Mouse (Mus musculus) urinary bladder, postnatal 4 days (tissue): ENCODE data around the gene Phldb1.
A peak's percentile ranks its signal among the peaks of the same experiment; 100 is the strongest.
"Not testable (repeated sequence)": the region's sequence is repeated elsewhere in the genome, so short reads cannot be mapped to it uniquely, and the experiment has no call there.

ENCODE experiments used
- DNase-seq, 2 experiments: peaks; one replicate each; pipeline ENCODE4 v3.0.0; 2021 to 2022; ENCODE audit warnings: low spot score in 2 of 2

Phldb1 gene

DNA sequence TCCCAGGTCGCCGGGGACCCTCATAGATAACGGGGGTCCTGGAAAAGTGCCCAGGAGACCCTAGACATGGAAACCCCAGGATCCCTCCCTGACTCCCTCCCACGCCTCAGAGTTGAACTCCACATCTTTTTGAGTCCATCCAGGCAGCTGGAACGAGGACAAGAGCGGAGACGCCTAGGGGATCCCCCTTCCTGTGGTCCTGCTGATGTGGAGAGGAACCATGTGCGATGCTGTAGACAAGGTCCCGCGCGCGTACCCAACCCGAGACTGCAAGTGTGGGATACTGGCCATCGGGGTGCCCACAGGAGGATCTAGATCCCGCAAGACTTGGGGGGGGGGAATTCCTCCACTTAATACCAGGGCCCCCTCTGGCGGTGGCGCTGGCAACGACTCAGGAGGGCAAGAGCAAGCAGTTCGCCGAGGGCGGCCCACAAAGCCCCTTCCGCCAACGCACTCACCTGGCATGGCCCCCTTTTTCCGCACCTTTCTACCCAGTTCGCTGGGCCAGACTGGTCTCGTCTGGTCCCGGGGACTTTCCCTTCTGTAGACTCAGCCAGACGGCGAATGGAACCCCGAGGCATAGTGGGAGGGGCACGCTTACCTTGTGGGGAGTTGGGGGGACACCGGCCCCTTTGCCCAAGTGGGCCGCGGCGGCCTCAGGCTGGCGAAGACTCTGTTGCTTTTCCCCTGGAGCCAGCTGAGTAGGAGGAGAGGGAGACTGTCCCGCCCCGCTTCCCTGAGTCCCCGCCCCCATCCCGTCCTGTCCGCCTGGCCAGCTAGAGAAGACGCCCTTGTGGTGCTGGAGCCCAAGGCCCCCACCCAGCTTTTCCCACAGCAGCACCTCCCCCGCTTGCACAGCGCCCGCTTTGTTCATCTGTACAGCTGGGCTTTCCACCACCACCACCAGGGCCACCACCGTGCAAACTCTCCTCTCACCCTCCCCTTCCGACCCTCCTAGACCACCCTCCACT is at the start of gene Phldb1:
Gene Phldb1, minus strand, starts transcription at position 675 of the 971 bp plus-strand sequence.
- DNase-seq: peak; percentile 79 to 84

DNA sequence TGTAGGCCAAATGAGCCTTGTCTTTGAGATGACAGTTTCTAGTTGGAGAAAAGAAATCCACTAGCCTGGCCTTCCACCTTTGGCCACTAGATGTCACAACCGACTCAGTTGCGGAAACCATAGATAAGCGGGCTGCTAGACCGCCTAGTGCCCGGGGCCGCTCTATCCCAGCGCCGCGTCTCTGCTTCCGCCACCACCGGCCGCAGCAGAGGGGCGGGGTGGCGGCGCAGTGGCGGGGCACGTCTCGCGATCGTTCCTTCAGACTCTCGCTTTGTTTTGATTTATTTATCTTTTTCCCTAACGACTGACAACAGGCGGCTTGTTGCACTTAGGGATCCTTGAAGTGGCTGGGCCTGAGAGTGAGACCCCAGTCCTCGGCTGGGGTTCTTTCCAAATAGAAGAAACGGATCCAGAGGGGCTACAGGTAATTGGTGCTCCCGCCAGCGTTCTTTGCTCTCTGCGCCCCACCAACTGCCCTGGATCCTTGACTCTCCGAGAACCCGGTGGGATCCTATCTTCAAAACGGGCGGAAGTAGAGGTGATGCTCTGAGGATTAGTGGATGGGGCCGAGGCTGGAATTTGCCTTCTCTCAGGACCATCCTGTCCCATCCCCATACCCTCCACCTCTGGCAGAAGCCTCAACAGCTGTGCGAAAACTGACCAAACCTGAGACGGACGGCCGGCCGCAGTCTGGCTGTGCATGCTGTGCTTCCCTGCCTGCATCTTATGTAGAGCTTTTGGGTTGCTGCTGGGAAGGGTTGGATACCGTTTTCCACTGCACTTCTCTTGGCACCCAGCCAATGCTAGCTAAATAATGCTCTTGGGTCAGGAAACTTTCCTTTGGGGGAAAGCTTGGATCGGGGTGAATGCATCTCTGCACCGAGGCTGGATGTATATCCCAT is 38.0 kb upstream of the Phldb1 start:
- peak; percentile 90 to 92 for DNase-seq

- no peak for DNase-seq
Measured at GRCm38 (mm10) chr9:44772392-44772749, 37.4 kb upstream of the Phldb1 start.

DNA sequence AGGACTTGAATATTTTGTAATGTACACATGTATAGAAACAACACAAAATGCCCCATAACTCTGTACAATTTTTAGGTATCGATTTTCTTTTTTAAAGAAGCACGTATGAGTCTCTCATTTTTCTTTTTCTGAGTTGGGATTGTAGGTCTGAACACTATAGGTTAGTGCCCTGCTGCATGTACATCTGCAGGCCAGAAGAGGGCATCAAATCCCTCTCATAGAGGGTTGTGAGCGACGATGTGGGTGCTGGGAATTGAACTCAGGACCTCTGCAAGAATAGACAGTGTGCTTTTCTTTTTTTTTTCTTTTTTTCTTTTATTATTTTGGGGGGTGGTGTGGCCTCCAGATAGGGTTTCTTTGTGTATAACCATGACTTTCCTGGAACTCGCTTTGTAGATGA is 36.4 kb upstream of the Phldb1 start:
- no peak for DNase-seq

DNA sequence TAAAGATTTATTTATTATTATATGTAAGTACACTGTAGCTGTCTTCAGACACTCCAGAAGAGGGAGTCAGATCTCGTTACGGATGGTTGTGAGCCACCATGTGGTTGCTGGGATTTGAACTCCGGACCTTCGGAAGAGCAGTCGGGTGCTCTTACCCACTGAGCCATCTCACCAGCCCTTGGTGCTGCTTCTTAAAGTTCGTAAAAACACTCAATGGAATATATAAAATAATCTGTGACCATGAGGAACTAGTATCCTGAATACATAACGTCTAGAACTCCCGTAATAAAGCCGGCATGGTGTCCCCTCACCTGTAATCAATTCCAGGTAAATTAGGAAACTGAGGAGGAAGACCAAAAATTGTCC is 33.0 kb upstream of the Phldb1 start:
- not testable (repeated sequence) for DNase-seq

DNA sequence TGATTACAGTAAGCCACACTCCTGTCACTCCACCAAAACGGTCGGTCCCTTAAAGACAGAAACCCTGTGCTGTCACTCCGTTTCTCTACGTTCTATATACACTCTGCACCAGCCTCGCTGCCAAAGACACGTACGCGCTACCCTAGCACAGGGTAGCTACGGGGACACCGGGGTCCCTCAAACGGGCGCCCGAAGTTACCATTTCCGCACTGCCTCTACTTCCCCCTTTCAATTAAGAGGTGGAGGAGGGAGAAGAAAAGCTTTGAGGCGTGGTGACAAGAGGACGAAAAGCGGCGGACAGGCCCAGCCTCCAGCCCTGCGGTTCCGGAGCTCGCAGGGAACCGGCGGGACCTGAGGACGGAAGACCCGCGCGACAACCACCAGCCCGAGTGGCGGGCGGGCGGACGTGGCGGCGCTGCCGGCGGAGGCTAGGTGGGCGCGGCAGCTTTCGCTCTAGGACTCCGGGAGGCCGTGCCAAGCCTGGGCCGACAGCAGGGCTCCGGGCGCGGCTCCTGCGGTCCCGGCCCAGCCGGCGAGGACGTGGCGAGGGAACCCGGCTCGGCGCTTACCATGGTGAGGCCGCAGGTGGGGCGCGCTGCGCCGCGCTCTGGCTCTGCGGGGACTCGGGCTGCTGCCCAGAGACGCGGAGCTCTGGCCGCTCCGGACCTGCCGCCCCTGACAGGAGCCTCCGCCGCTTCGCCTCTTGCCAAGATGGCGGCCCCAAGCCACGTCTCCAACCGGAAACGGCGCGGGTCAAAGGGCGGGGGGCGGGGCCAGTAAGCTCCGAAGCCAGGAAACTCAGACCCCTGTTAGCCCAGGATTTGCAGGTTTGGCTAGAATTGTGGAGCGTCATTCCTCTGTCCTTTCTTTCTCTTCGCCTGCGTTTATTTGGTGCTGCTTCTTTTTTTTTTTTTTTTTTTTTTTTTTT is 32.4 kb upstream of the Phldb1 start, which contains the start of the genes Arcn1 and Ift46:
Gene Arcn1, minus strand, starts transcription at position 745 of the 928 bp plus-strand sequence.
Gene Ift46, plus strand, starts transcription at position 808 of the 928 bp plus-strand sequence.
- DNase-seq: peak; percentile 81

- DNase-seq: no peak
Measured at GRCm38 (mm10) chr9:44760873-44761272, 25.9 kb upstream of the Phldb1 start.

DNA sequence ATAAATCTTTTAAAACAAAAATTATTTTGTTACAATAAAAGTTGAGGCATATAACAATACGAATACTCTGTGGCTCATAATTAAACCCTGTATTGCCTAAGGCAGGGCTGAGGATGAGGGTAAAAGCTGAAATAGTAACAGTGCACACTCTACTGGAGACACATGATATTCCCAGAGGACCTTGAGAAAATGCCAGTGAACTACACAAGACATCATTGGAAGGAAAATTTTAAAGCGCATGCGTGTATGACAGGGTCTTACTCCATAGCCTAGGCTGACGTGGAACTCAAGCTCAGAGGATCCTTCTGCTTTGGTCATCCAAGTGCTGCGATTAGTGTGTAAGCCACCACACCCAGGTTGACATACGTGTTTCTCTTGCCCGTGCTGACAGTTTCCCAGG is 13.5 kb upstream of the Phldb1 start:
- no peak for DNase-seq

GRCm38 (mm10) chr9:44747341-44747740 is 12.3 kb upstream of the Phldb1 start:
- no peak for DNase-seq

DNA sequence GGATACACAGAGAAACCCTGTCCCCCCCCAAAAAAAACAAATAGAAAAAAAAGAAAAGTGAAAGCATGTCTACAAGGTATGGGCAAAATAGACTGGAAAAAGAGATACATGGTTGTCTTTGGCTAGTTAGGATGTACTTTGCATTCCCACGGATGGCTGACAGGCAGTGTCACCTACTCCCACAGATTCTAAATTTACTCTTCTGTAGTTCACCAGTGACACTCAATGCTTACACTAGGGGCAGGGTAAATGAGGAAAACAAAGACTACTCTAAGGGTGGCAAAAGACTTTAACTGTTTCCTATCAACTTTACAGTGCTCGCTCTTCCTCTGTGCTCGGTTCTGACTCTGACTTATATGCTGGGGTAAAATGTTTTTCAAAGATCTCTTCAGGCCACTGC is 11.7 kb upstream of the Phldb1 start:
- no peak for DNase-seq

DNA sequence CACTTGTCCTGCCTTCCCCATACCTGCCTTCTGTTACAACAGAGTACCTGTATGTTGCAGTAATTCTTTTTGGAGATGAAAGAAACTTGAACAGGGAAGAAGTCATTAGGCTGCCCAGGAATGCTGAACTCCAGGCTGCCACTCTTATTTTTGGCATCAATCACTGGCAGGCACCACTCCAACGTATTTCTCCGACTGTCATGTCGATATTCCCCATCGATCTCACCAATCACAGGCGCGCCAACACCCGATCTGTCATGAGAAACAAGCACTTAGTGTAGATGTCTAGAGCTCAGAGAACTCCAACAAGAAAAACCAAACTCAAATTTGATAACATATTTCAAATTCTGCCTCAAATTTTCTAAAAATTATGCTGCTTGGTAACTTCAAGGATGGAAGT is 10.4 kb upstream of the Phldb1 start:
- DNase-seq: no peak

- no peak for DNase-seq
Measured at GRCm38 (mm10) chr9:44740663-44741192, 5.7 kb upstream of the Phldb1 start.

DNA sequence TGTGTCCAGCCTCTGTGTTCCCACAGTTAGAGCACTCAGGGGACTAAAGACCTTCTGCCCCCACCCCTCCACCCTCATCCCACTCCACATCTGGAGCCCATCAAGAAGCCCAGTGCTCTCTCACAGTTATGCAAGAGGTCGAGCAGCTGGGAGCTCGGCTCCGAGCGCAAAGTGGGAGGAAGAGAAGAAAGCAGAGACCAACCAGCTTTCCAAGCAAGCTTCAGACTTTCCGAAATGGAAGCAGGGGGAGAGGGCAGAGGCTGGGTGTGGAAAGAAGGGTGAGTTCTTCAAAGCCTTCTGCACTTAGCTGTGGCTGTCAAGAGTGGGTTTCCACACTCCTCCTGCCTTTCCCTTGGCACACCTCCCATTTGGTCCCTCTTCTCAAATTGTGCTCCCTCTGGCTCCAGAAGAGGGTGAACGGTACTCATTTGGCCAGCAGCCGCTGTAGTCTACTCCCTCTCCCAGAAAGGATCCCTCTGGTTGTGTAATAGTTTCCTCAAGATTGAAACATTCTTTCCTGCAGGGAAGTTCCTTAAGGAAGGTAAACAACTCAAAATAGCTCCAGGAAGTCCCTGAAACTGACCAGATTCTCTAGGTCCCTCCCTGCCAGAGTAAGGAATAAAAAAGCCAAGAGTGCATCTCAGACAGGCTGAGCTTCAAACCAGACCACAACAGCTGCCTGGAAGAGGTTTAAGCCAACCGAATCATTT is 2.4 kb upstream of the Phldb1 start:
- DNase-seq: peak in 1 of 2 experiments; percentile 67

- no peak for DNase-seq
Measured at GRCm38 (mm10) chr9:44736301-44736700, 1.3 kb upstream of the Phldb1 start.

GRCm38 (mm10) chr9:44735886-44736285 is 888 bp upstream of the Phldb1 start:
- no peak for DNase-seq

DNA sequence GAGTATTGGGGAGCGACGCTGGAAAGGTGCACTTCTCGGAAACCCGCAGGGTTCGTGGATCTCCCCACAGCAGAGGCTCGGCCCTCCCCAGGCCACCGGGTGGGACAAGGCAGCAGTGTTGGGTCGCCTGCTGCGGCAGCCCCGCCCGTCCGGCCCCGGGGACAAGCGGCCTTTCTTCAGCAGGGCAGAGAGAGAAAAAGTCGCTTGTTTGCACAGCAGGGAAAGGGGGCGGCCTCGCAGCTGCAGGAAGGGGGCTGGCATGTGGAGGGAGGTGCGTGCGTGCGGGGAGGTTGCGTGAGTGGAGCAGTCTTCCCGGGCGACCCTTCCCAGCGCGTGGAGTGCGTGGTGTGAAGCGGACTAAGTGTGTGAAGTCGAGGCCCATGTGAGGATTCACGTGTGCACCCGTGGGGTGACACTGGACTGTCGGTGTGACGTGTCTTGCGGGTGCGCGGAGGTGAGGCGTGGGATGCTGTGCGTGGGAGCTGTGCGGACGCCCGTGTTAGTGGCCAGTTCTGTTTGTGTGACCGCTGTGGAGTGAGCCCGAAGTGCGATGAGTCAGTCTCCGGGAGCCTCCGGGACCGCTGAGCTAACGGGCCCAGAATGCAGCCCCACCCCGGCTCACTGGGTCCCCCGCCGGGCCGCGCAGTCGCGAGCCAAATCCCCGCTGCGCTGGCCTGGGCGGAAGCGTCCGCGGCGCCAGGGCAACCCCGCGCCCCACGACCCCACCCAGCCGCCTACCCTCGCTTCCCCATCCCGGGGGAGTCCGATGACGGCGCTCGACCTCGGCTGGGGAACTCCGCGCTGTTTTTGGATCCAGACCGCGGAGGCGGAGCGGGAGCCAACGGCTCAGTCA is 1.1 kb downstream of the Phldb1 start:
- DNase-seq: peak; percentile 68 to 71

GRCm38 (mm10) chr9:44732921-44733530 is 2.0 kb downstream of the Phldb1 start:
- no peak for DNase-seq

DNA sequence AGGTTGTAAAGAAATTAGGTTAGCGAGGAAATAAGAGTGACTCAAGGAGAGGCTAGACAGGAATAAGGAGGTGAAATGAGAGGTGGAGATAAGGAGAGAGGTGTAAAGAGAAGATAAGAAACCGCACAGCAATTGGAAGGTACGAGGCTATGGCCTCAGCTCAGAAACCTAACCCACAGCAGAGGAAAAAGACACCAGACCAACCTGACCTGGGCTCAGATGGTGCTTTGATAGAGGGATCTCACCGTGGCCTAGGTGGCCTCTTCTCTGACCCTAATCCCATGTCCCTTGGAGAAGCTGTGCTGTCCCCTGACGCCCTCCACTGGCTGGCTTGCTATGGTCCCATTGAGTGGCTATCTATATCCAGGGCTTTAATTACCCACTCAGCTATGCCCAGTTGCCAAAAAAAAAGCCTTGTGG is 2.9 kb downstream of the Phldb1 start:
- no peak for DNase-seq

DNA sequence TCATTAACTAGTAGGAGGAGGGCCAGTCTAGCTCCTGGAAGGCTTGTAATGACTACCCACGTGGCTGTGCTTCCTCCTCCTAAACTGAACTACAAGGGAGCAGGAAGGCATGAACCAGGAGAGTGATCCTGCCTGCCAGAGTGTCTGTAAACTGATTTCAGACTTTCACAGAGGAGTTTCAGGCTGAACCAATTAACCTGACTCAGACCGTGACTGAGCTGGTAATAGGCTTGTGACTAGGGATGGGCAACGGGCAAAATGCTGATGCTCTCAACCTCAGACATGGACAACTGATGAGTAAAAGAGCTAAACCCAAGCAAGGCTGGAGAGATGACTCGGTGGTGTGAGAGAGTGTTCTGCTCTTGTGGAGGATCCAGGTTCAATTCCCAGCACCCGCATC is 7.6 kb downstream of the Phldb1 start:
- no peak for DNase-seq
